Mouse (Mus musculus) testis, postnatal 10 days (tissue): ENCODE results near the gene Rfx8.

ENCODE experiments used
- DNase-seq: peaks from one replicate; pipeline ENCODE4 v3.0.0; 2021; ENCODE audit warnings: low spot score

Gene Rfx8

DNA sequence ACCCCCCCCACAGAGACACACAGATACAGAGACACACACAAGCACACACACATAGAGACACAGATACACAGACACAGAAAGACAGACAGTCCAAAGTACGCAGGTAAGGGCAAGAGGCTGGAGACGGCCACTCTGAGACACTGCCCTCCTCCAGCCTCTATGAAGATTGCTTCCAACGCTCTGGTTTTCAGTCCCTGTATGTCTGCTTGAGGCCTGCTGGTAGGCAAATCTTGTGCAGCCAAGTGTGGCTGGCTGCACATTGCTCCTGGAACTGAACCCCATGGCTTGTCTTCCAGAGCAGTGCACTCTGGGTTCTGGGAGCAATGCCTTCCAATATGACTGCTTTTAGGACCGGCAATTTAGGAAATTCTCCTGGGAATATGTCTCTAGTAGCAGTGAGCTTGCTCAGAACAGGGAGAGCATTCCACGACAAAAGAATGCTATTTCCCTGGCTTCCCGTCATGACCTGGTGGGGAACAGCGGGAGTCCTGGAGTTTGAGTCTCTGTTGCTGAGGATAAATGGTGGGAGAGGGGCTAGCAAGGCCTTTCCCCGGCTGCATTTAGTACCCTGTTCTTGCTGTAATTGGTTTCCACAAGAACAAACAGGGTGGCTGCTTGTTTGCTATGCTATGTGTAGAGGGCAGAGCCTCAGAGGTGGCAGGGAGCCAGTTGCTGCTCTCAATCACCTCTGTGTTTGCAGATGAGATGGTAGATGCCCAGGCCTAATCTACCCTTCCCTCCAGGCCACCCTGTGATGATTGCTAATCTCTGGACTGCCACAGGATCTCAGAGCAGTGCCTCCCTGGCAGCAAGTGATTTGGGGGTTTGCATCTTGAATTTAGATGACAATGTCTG lies 74.7 kb downstream of the Rfx8 start:
- no peak for DNase-seq

DNA sequence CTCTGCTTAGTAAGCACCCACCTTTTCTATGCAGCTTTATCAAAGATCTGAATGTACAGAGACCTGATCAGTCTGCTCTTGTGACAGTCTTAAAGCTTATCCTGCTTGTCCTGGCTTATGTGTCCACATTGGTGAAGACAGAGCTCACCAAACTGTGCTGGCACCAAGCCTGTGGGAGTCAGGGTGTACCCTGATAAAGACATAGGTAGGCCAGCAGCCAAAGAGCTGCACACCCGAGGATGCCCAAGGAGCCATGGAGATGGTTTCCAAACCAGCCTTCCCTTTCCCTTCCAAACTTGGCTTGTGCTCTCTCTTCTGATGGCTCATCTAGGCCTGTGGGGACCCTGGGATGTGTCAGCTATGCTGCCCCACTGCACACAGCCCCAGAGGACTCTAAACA lies 76.5 kb downstream of the Rfx8 start:
- no peak for DNase-seq

GRCm38 (mm10) chr1:39641667-39642066 lies 79.1 kb downstream of the Rfx8 start:
- DNase-seq, result no peak

DNA sequence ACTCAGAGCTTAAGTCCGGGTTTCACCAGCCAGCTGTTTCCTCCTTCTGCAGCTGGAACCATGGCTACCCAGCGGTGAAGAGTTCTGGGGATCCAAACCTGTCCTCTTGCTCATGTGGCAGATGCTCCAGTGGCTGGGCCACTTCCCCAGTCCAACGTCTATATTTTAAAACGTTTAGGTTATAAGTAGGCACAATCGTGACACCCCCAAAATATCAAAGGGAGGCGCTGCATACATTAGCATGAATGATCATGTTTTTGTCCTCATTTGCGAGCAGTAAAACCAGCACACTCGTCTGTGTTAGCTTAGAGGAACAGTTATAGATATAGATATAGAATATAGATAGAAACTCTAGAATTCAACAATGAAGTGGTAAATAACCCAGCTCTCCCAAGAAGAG lies 83.7 kb downstream of the Rfx8 start:
- DNase-seq, result no peak

DNA sequence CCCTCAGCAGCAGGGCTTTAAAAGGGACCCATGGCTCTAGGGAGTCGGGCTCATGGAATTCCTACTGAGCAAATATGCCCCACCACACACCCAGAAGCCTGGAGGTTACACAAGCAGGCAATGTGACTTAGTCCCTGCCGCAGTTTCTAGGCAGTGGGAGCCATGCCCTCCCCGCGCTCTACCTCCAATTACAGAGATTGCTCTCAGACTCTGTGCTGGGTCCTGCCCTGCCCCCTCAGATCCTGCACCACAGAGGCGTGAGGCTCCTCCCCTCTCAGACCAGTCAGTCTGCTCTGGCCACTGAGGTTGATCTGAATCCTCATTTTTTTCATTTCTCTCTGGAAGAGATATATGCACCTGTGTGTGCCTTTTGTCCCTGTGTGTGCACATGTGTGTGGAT lies 84.1 kb downstream of the Rfx8 start:
- no peak for DNase-seq

GRCm38 (mm10) chr1:39636196-39636595 lies 84.6 kb downstream of the Rfx8 start:
- no peak for DNase-seq

DNA sequence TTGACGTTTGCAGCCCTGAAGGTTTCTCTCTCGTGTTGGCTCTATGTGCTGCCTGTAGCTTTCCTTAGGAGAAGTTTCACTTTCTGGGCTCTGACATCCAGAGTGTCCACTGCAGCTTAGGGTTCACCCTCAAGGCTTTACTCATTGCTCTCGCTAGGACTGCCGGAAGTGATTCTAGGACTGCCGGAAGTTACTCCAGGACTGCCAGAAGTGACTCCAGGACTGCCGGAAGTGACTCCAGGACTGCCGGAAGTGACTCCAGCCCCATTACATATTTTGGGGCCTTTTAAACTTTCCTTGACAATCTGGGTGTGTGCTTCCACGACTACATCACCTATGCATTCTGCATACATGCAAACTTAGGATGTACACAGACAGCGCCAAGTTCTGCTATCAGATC lies 92.2 kb downstream of the Rfx8 start:
- DNase-seq, result no peak

DNA sequence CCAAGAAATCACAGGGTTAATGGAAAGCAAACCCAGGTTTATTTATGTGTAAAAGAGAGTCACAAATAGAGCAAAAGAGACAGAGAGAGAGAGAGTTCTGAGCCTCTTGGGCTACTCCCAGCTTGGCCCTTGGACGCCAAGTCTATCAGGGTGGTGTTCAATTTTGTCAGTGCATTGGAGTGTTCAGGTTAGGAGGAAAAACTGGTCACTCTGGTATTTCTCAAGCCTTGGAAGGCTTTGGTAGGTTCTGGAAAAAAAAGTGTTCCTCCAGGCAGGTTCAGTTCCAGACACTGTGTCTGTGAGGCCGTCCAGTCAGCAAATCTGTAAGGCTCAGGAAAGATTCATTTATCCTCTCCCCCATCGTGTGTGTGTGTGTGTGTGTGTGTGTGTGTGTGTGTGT lies 95.3 kb downstream of the Rfx8 start:
- DNase-seq, result no peak

DNA sequence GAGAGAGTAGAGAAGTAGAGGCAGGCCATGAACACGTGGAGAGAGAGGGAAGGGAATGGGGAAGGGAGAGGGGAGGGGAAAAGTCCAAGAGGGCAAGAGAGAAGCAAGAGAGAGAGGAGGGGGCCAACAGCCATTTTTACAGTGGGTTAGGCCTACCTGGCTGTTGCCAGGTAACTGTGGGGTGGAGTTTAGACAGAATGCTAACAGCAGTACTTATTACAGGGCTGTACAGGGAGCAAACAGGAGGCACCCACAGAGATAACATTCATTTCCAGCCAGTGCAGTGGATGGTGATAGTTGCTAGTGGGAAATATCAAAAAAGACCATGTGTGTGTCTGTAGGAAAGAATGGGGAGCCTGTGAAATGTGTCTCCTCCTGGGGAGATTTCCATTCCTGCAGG lies 97.1 kb downstream of the Rfx8 start:
- no peak for DNase-seq

DNA sequence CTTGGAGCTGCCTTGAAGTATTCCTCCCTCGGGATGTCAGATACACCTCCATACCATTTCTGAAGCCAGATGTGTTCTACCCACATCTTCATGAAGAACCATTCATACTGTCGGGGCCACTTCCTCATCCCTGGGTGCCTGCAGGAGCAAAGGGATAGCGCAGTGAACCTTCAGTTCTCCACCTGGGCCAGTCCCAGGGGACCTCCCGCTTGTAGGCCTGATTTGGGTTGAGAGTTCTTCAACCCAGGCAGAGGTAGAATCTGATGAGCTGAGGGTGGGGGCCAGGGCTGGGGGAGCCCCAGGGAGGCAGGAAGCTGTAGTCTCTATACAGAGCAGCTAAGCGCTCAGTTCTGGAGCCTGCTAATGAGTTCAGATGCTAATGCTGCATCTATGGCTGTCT lies 97.7 kb downstream of the Rfx8 start:
- no peak for DNase-seq

GRCm38 (mm10) chr1:39618524-39618923 lies 102.3 kb downstream of the Rfx8 start:
- DNase-seq, result no peak

- no peak for DNase-seq
Observed at GRCm38 (mm10) chr1:39615526-39615925, 105.3 kb downstream of the Rfx8 start.
